Mouse (Mus musculus): Measurements from ENCODE around the gene Srgap3.

Gene Srgap3

DNA sequence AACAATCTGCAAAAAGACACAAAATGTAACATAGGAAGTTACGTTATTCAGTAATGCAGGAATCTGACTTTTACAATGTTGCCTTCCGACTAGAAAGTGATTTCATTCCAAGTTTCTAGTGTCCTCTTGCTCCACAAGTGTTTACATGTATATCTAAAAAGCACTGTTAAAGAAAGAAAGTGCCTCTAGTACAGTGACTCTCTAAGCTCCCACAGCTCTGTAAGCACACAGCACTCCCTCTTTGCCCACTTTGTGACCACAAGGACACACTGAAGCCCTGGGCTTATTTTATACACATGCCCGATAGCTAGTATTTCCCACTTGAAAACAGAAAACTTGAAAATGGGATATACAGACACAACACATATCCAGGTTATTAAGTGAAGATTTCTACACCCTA, 259.0 kb downstream of the Srgap3 start:
- DNase-seq (ENCODE audit: extremely low spot score) = no peak

- no peak for DNase-seq (ENCODE audit: extremely low spot score)
Observed at GRCm38 (mm10) chr6:112686485-112686884, 260.6 kb downstream of the Srgap3 start.

DNA sequence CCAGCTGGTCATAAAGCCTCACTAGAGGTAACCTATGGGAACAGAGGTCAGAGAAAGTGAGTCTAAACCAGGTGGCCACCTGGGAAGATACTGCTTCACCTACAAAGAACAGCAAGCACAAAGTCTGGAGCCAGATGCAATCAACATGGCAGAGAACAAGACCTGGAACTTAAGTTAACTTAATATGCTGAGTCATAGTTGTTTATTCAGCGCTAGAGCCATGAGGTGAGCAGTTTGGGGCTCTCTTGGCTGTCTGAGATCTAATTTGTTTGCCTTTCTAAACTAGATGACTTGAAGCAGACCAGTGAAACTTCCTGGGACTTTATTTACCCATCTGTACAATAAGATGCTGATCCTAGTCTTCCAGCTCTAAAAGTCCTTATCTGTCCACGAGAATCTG, 263.0 kb downstream of the Srgap3 start:
- DNase-seq (ENCODE audit: extremely low spot score) = no peak
